Mouse (Mus musculus): ENCODE data around the gene Cryl1.

DNA sequence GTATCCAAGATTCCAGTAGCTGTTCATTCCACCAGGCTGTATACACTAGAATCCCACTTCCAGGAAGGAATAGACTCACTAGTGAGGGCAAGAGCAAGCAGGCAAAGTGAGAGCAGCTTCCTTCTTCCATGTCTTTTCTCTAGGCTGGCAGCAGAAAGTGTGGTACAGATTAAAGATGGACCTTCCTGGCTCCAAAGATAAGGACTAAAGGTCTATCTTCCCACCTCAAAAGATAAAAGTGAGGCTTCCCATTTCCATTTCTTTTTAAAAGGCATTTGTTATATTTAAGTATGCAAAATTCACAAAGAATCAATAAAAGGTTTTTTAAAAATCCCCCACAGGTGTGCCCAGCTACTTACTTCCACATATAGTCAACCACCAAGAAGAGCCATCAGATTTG, 4.5 kb upstream of the Cryl1 start:
- TF ChIP-seq CTCF (conservative IDR thresholded peaks at IDR 0.05; ENCODE audit: insufficient read depth, insufficient read length, low read depth, low read length) = no peak
- TF ChIP-seq POLR2A (IDR thresholded peaks at IDR 0.05; ENCODE audit: low read depth, low read length) = no peak

Data from kidney, adult 2 months (tissue).